Mouse (Mus musculus): Measurements from ENCODE around the gene Lclat1.
A peak's percentile ranks its signal among the peaks of the same experiment; 100 is the strongest.

Gene Lclat1

GRCm38 (mm10) chr17:73091368-73091767 is 16.4 kb upstream of the Lclat1 start:
- no peak for DNase-seq (ENCODE audit: low read depth)

- DNase-seq (ENCODE audit: low read depth), result no peak
Observed at GRCm38 (mm10) chr17:73092103-73093097, 15.4 kb upstream of the Lclat1 start.

GRCm38 (mm10) chr17:73095070-73095469 is 12.7 kb upstream of the Lclat1 start:
- DNase-seq (ENCODE audit: low read depth), result no peak

DNA sequence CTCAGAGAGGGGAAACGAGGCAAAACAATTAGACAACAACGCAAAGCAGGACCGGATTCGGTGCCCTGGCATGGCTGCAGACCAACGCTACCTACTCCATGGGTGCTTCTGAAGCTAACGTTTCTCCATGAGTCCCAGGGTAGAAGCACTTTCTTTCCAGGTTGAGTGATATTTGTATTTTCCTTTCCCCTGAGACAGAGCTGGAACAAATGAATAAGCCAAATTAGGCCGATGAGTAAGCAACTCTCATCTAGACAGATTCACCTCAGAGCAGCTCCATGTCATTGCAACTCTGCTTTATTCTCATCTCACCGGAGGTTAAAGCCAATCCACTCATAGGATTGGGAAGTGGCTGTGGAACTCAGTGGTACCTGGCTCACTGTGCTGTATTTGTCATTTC is 12.2 kb upstream of the Lclat1 start:
- DNase-seq (ENCODE audit: low read depth), result no peak

GRCm38 (mm10) chr17:73096484-73096883 is 11.3 kb upstream of the Lclat1 start:
- no peak for DNase-seq (ENCODE audit: low read depth)

GRCm38 (mm10) chr17:73098636-73099035 is 9.1 kb upstream of the Lclat1 start:
- no peak for DNase-seq (ENCODE audit: low read depth)

DNA sequence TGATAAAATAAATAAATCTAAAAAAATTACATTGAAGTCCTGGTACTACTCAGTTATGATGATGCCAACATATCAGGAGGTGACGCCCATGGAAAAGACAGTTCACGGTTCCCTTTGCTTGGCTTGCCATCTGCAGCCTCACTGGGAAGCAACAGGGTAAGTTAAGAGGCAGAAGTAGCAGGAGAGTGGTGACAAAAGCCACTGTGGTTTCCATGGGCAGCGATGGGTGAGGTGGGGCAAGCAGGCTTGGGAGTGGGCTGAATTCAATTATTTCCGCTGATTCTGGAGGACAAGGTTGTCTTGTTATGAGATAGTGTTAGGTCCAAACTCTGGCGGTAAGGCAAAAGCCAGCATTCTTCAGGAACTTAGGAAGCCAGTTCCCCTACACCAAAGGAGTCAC is 7.4 kb upstream of the Lclat1 start:
- DNase-seq (ENCODE audit: low read depth), result no peak

GRCm38 (mm10) chr17:73102538-73102937 is 5.2 kb upstream of the Lclat1 start:
- no peak for DNase-seq (ENCODE audit: low read depth)

DNA sequence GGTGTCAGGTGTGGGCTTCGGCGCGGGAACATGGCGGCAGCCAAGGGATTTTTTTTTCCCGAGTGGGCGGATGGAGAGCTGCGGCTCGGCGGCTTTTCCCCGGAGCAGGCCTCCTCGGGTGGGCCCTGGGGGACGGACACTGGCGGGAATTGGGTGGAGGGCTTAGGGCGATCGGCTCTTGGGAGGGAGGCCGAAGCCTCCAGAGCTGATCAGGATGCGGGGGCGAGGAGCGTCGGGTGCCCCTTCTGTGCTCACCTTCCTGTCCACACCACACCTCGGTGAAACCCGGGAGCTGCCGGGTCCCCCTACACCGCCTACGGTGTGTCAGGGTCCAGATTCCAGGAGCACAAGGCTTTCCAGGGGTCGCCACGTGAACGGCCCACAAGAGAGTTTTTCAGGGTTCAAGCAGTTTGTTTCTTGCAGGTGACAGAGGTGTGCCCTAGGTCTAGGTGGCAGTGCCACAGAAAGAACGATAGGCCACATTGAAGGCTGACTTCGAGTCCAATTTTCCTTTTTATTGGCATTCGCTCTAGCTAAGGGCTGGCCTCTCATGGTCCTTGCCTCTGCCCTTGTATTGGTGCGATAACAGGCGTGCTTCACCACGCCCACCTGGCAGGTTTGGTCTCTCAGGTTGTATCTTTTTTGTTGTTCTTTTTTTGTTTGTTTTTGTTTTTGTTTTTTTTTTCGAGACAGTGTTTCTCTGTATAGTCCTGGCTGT is 544 bp downstream of the Lclat1 start:
- no peak for DNase-seq (ENCODE audit: low read depth)

DNA sequence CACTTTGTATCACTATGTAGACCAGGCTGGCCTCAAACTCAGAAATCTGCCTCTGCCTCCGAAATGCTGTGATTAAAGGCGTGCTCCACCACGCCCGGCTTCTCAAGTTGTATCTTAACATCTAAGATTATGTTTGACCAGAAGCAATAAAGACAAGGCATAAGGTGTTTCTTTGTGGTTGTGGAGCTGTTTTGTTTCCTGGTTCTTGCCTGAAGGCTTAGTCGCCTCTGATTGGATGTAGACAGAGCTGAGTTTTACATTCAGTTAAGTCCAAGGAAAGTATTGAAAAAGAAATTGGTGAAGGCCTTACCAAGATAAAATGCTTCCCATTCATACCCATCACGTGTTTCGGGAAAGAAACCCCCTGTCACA is 1.1 kb downstream of the Lclat1 start:
- DNase-seq (ENCODE audit: low read depth), result no peak

DNA sequence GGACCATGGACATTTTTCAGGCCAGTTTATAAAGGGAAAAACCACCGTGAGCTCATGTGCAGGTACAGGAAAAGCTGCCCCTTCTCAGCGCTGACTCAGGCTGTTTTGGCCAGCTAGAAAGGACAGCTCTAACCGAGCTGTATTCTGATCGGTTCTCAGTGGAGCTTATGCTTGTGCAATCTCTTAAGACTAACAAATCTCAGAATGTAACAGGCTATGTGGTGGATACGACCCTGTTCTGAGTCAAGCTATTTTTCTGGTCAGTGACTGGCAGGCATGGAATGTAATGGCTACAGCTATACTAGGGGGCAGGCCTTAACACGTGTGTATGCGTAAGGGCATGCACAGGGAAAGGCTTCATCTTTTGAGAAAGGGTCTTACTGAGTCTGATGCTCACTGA is 4.3 kb downstream of the Lclat1 start:
- DNase-seq (ENCODE audit: low read depth), result peak; percentile 69

- DNase-seq (ENCODE audit: low read depth), result no peak
Observed at GRCm38 (mm10) chr17:73112601-73113000, 4.8 kb downstream of the Lclat1 start.

DNA sequence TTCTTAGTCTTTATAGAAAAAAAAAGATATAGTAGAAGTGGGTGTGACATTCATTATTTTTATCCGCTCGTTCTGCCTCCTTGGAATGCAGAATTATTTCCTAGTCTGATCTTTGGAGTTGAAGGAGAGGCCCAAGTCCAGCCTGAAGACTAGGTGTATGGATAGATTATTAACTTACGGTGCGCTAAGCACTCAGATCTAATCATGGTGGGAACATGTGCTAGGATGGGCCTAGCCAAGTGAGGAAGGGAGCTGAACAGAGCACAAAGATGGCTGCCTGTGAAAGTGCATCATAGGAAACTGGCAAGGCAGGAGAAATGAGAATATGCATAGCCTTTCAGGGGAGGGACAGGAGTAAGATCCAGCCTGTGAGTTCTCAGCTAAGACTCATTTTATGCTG is 5.4 kb downstream of the Lclat1 start:
- no peak for DNase-seq (ENCODE audit: low read depth)

- DNase-seq (ENCODE audit: low read depth), result no peak
Observed at GRCm38 (mm10) chr17:73118134-73118533, 10.3 kb downstream of the Lclat1 start.

DNA sequence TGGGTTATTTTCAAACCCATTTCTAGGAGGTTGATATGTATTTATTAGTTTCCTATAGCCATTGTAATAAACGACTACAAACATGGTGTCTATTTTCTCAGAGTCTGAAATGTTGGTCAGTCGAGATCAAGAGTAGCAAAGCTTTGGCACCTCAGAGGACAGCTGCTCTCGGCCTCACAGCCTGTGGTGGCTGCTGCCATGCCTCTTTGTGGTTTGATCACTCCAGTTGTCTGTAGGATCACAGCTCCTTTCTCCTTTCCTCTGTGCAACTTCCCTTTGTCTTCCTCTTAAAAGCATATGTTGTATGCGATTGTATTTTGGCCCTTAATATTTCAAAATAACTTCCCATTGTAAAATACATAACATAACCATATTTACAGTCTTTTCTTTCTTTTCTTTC is 10.9 kb downstream of the Lclat1 start:
- DNase-seq (ENCODE audit: low read depth), result no peak

DNA sequence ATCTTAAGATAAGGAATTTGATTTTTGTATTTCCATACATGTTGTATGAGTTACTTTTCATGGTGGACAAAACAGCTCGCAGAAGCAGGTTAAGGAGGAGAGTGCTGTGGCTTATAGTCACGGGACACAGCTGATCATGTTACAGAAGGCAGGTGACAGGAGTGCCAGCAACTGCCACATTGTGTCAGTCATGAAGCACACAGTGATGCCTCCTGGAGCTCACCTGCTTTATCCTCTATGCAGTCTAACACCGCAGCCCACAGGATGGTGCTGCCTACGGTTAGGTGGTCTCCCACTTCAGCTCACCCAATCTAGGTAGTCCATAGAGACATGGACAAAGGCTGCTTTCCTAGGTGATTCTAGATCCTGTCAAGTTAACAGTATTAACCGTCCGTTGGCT is 11.4 kb downstream of the Lclat1 start:
- no peak for DNase-seq (ENCODE audit: low read depth)

GRCm38 (mm10) chr17:73120545-73120944 is 12.8 kb downstream of the Lclat1 start:
- no peak for DNase-seq (ENCODE audit: low read depth)

DNA sequence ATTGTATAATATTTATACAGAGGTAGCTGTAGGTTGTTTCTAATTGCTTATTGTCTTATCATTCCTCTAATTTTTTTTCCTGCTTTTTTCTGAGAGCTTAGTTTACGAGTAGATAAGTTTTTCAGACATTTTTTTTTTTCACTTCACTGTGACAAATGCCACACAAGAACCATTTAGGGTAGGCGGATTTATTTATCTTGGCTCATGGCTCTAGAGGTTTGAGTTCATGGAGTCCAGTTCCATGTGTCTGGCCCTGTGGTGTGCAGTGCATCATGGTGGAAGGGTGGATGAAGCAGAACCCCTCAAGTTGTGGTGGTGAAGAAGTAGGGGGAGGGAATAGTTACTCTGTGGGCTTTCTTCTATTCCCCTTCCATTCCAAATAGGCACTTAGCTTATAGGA is 13.9 kb downstream of the Lclat1 start:
- DNase-seq (ENCODE audit: low read depth), result no peak

DNA sequence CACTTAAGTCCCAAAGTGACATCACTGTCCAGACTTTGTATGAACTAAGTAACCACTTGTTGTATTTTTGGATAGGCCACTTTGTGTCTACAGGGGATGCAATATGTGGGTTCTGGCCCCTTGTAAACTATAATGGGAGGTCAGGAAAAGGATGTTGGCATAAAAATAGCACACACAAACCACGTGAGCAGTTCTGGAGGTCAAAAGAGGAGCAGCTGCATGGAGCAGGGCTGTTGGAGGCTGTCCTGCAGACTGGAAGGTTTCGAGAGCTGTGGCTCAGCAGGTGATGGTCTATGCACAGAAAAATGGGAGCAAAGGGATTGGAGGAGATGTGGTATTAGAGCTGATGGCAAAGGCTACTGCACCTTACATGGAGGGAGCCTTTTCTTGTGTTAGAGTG is 18.6 kb downstream of the Lclat1 start:
- DNase-seq (ENCODE audit: low read depth), result no peak

DNA sequence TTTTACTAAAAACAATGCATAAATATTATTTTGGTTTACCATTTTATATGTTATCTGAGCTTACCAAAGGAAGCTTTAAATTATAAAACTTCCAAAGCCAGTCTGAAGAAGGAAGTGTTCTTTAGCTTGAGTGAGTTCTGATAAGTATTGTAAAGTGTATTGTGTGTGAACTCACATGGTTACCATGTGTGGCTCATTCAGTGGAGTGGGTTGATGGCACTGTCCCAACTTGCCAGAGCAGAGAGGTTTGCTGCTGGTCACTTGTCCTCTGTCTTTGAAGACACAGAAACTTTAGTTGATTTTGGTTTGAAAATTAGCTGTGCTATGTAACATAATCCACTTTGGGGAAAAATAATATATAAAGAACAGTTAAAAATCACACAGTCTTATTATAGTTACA is 19.1 kb downstream of the Lclat1 start:
- DNase-seq (ENCODE audit: low read depth), result no peak

DNA sequence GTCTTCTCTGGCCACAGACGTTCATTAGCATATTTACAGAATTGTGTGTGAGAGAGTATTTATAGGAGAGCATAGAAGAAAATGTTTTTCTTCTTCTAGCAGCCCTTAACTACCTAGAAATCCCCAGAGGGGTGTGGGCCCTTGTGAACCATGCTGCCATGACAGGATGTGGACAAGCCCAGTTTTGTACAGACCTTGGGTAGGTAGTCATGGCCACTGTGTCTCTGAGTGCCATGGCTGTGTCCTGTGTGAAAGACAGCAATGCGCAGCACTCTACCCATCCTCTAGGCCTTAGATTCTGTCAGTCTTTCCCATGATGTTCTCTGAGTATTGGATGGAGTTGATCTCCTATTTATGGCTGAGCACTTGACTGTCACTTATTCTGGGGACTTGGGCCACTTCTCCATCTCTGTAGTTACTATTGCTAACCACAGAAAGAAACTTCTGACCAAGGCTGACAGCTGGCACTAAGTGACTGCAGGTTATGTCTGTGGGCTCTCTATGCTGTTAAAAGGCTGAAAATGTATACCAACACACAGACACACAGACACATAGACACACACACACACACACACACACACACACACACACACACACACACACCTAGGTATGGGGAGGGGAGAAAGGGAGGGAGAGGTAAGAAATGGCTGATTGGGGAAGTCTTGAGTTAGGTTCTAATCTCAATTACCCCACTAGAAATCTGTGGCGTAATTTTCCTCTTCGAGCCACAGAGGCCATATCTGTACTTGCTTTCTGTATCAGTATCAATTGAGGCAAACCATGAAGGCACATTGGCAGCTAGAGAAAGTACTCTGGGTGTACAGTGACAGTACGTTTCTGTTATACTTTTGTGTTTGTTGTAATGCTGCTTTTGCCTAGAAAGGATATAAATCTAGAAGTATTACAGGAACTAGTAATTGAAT is 29.0 kb downstream of the Lclat1 start:
- DNase-seq (ENCODE audit: low read depth), result no peak

DNA sequence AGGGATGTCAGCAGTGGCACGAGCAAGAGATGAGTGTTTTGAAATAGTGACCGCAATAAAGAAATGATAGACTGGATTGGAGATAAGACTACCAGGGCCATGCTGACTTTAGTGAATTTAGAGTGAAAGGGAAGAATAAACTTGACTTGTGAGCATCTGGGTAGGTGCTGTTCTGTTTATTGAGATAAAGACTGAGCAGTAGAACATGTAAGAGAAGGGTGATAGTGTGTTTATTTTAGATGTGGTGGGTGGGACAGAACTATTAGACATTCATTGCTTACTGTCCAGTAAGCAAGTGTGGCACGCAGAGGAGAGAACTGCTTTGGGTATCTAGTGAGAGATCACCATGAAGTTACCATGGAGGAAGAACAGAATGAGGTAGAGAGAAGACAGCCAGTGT is 30.4 kb downstream of the Lclat1 start:
- DNase-seq (ENCODE audit: low read depth), result no peak

Measured in fibroblast of lung, adult 2 months (primary cell).